Mouse (Mus musculus) erythroblast, embryonic 14.5 days (primary cell): ENCODE results near the gene Zfp672.

Experiments
- GATA1 ChIP-seq: IDR thresholded peaks from 2 replicates; pipeline ENCODE4 v1.6.1; 2012; ENCODE audit warnings: low read length, inconsistent platforms, mixed read lengths
- TAL1 ChIP-seq: IDR thresholded peaks from 3 replicates; pipeline ENCODE4 v1.6.1; 2012; ENCODE audit warnings: low read length, inconsistent platforms, mixed read lengths

- TF ChIP-seq GATA1 (no peak), TAL1 (no peak)
Observed at GRCm38 (mm10) chr11:58306860-58307308, 23.3 kb downstream of the Zfp672 start, which contains the start of gene Zfp692.
